Mouse (Mus musculus) mature B cell (primary cell): Measurements from ENCODE around the gene Tmem178b.

Source experiments
- in situ Hi-C: fragments of 300-500 bp; cut with MboI; formaldehyde crosslinking; loops from 2 replicates; pipeline ENCODE4 v1.14.3; 2019

The Tmem178b gene

DNA sequence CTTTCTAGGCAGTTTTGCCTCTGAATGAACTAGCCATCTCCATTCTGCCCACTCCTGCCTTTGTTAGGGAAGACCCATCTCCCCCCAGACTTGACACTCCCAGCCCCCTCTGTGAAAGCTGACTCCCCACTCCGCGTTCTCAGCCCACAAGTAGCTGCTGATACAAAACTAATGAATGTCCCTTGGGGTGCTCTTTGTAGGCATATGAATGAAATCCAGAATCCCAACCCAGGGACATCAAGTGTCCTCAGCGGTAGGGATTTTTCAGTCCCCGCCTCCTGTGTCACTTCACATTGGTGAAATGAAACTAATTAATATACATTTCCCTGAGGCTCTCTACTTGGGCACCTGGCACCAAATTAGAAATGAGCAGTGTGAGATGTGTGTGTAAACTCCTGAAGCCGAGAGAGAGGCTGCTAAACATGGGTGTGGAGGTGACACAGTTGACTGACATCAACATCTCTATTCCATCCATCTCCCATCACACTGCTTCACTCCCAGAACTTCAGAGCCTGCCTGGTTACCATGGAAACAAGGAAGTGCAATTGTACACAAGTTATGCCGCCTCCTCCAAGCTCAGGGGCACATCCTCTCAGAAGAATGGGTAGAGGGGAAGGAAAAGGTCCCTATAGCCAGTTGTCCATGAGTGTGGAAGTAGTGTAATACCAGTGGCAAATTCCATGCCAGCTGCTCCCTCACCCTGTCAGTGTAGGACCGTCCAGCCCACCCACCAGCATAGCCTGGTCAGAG lies 142.8 kb downstream of the Tmem178b start:
- in situ Hi-C loops: no loop called here

GRCm38 (mm10) chr6:40019396-40019795 lies 146.3 kb downstream of the Tmem178b start:
- in situ Hi-C loops: no loop called here

- in situ Hi-C loops: no loop called here
Observed at GRCm38 (mm10) chr6:40023592-40024335, 150.7 kb downstream of the Tmem178b start.

DNA sequence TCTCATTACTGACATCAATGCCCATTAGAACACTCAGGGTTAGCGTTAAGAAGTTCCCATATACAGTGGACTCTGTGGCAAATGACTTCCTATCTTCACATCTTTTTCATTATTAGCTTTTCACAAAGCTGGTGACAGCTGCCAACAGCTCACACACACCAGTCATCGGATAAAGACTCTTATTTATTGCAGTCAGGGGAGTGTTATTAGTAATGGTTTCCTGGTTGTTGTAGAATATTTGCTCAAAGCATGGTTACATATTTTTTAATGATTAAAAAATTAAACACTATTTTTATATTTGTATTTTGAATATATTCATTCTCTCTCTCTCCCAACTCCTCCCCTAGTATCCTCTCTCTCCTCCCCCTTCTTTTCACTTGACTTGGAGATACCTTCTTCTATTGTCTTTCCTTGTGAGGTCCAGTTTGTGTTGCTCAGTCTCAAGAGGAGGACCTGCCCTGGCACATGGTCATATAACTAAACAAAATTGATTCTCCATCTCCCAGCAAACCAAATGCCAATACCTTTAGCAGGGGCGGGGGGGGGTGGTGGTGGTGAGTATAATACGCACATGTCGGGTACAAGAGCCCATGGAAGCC lies 151.4 kb downstream of the Tmem178b start:
- in situ Hi-C loops: no loop called here

DNA sequence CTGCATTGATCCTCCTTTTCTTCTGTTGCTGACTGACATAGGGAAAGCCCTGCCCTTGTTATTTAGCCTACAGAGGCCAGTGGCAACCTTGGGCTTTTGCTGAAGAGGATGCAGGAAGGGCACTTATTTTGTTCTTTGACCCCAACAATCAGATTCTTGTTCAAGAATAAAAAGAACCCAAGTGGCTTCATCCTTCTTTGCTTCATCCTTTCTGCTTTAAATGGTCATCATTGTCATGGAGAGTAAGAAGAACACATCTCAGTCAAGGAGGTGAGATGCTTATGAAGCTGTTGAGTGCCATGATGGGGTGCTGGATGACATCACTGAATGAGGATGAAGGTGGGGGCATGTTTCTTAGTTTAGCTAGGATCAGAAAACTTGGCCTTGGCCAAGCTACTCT lies 159.8 kb downstream of the Tmem178b start:
- in situ Hi-C loops: no loop called here

DNA sequence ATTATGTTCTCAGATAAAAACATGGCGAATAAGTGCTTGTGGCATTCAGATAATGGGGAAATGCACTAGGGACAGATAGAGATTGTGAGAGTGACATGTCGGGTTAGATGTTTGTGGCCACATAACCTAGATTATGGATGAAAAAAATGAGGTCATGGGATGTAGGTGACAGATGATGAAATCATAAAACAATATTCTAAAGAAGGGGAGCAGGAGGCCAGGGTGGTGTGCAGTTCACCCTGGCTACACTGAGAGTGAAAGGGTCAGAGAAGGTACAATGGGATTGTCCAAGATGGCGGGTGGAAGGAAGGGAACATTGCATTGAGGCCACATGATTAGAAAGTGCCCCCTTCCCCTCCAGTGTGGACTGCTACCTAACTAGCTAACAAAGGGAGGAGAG lies 160.9 kb downstream of the Tmem178b start:
- in situ Hi-C loops: no loop called here

DNA sequence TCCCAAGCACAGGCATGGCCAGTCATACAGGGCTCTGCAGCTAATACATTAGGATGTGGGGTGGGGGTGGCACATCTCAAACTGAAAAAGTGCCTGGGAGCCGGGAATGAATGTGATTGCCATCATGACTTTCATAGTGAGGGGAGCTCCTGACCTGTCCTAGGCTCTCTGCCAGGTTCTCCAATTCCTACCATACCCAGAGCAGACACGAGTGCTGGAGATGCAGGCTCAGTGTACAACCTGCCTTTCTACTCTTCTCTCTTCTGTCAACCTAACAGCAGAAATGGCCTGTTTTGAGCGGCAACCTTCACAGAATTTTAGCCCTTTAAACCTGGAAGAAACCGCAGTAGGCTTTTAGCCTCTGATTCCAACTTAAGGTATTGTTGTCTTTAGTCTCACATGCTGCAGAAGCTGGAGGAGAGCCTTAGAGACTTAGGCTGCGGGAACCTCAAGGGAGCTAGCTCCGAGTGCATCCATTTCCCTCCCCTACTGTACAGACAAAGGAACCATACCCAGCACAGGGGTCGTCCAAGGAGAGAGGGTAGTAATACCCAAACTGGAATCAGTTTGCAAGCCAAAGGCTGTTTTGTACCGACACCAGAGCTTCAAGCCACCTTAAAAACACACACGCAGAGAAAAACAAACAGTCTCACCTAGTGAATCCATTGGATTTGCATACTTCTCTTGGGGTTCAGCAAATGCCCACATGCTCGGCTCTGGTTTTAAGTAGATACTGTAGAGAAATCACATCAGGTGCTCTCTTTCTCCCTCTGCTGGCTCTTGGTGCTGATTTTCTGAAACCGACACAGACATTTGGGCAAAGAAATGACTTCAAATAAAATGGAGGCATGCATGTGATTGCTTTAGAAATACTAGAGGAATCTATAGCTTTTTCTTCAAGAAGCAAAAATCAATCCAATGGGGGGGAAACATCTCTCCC lies 176.2 kb downstream of the Tmem178b start:
- in situ Hi-C loops: no loop called here

DNA sequence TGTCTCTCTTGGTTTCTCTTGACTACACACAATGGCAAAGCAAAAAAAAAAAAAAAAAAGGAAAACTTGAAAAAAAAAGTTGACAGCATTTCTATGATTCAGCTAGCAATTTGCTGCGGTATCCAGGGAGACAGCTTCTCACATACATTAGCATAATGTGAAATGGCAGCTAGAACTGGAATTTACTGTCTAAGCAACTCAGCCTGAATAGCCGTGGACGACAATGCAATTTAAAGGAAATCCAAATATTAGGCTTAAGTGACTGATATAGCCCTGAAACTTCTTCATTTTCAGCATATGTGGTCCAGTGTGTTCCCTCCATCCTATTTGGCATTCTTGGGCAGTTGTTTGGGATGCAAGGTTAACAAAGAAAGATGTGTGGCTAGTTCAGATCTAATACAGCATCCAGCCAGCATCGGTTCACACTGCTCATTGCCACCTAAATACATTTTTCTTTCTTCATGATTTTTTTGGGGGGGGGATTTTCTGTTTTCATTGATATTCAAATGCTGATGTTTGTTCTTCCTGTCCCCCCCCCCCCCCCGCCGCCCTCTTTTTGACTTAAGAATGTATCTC lies 176.9 kb downstream of the Tmem178b start:
- in situ Hi-C loops: no loop called here

- in situ Hi-C loops: no loop called here
Observed at GRCm38 (mm10) chr6:40051698-40052097, 178.6 kb downstream of the Tmem178b start.

DNA sequence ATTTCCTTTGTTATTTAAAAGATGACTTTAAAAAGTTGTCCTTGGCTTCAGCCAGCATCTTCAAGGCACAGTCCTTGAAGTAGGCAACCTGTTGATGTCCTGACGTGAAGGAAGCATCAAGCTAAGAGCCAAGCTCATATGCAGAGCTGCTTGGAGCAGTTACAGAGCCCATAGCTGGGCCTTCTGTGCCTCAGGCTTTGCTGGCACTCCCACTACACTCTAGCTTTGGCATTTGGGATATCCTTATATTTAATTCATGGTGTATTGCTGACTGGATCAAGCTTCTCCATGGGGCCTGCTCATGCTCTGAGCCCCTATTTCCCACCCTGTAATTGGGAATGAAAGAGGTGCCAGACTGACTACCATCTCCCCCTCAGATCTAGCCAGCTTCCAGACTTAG lies 179.5 kb downstream of the Tmem178b start:
- in situ Hi-C loops: no loop called here

DNA sequence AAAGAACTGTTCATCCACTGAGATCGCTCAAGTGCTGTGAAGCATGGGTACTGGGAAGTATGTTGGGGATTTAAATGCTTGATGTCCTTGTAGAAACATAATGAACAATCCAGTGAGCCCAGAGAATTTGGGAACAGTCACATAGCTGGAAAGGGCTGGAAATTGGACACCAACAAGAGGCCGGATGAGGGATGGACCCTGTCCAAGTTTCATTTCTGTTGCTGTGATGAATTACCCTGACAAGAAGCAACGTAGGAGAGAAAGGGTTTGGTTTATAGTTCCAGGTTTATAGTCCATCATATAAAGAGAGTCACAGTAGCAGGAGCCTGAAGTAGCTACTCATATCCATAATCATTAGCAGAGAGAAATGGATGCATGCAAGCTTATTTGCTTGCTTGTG lies 186.4 kb downstream of the Tmem178b start:
- in situ Hi-C loops: no loop called here

GRCm38 (mm10) chr6:40061327-40062189 lies 188.5 kb downstream of the Tmem178b start:
- in situ Hi-C loops: no loop called here

DNA sequence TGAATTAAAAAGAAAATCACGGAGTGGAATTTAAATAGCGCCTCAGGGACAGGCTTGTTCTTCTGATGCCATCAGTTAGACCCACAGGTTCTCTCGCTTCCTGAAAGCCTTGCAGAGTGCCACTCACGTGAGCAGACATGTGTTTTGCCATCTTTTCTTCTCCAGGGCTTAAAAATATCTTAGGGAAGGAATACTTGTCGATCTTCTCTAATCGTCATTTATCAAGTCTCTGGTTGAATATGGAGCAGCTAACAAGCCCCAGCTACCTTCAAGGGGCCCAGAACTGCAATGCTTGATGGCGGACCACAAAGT lies 189.1 kb downstream of the Tmem178b start:
- in situ Hi-C loops: no loop called here

DNA sequence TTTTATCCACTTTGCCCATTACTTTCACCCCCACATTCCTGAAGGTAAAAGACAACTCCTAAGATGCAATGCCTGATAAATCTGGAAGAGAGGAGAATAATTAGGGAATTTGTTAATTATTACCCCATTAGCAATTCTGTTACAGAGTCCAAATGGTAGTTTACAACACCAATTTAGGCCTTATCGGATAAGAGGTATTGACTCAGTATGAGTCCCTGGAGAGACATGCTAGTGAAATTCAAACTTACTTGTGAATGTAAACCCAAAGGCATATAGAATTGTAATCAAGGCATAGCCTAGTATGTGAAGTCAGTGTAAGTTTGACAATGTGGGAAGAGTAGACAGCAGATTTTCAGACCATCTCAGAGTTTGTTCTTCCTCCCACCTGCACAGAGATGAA lies 190.4 kb downstream of the Tmem178b start:
- in situ Hi-C loops: no loop called here

GRCm38 (mm10) chr6:40063899-40064298 lies 190.8 kb downstream of the Tmem178b start:
- in situ Hi-C loops: no loop called here

GRCm38 (mm10) chr6:40064342-40064741 lies 191.3 kb downstream of the Tmem178b start:
- in situ Hi-C loops: no loop called here

DNA sequence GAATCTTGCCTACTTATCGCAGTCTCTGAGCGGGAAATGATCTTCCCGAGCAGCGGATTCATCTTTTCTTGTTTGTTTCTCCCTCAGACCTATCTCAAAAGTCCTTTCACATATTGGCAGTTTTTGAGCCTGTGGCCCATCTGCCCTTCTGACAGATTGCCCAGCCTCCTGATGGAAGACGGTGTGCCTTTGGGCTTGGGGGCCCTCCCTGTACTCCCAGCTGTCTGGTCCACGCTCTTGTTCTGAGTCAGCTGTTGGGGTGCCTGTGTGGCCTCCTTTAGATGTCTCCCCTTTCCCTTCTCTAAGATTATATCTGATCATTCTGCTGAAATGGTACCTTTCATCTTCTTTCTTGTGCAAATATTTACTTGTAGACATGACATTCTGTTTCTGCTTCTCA lies 195.4 kb downstream of the Tmem178b start:
- in situ Hi-C loops: no loop called here

DNA sequence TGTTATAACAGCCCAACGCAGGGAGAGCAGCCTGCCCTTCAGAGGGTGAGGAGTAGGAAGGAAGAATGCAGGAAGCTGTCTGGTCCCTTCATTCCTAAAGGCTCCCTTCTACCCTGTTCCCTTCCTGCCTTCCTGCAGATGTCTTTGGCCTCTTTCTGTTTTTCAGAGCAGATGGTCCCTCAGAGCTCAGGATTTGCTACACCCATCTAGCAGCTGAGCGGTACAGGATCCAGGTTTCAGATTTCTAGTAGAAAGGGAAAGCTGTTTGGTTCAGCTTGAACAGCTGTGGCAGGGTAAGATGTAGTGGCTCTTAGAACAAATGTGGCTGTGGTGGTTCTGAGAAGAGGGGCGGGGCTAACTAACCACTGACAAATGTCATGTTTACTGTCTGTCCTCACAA lies 197.9 kb downstream of the Tmem178b start:
- in situ Hi-C loops: no loop called here

- in situ Hi-C loops: no loop called here
Observed at GRCm38 (mm10) chr6:40076089-40076488, 203.0 kb downstream of the Tmem178b start.

GRCm38 (mm10) chr6:40076670-40077313 lies 203.7 kb downstream of the Tmem178b start:
- in situ Hi-C loops: no loop called here
